Mouse (Mus musculus) embryonic facial prominence, embryonic 15.5 days (tissue): ENCODE data around the gene Nwd1. TPM values are rescaled to one million over a fixed set of nuclear protein-coding genes. Genes with fewer than 3 reads are reported as not detected.

Source experiments
- ATAC-seq: fragments of 200-750 bp; cut with Nextera tagmentation; 2 replicates; pipeline ENCODE4 v1.8.0; 2017; ENCODE audit warnings: low read depth, moderate TSS enrichment; ENCODE audit not compliant: insufficient number of reproducible peaks, low FRiP score, low TSS enrichment
- H3K27ac ChIP-seq: fragments of 300-500 bp; sonication (generic); replicated peaks from 2 replicates; pipeline ENCODE4 v1.5.1; 2015; ENCODE audit warnings: mild to moderate bottlenecking, inconsistent platforms
- H3K27me3 ChIP-seq: fragments of 300-500 bp; sonication (generic); 2 replicates; pipeline ENCODE4 v1.6.1; 2015; ENCODE audit warnings: inconsistent platforms
- H3K36me3 ChIP-seq: fragments of 300-500 bp; sonication (generic); 2 replicates; pipeline ENCODE4 v1.6.1; 2015; ENCODE audit warnings: mild to moderate bottlenecking, inconsistent platforms
- H3K4me1 ChIP-seq: fragments of 300-500 bp; sonication (generic); 2 replicates; pipeline ENCODE4 v1.6.1; 2015; ENCODE audit warnings: inconsistent platforms
- H3K4me2 ChIP-seq: fragments of 300-500 bp; sonication (generic); replicated peaks from 2 replicates; pipeline ENCODE4 v1.6.1; 2015; ENCODE audit warnings: mild to moderate bottlenecking, inconsistent platforms
- H3K4me3 ChIP-seq: fragments of 300-500 bp; sonication (generic); replicated peaks from 2 replicates; pipeline ENCODE4 v1.5.1; 2015; ENCODE audit warnings: mild to moderate bottlenecking, inconsistent platforms
- H3K9ac ChIP-seq: fragments of 300-500 bp; sonication (generic); 2 replicates; pipeline ENCODE4 v1.6.1; 2015; ENCODE audit warnings: inconsistent platforms
- H3K9me3 ChIP-seq: fragments of 300-500 bp; sonication (generic); replicated peaks from 2 replicates; pipeline ENCODE4 v1.6.1; 2016; ENCODE audit warnings: inconsistent platforms
- WGBS: fragments of 180-500 bp; shearing (Covaris S2); methylation state at CpG from one replicate; pipeline ENCODE4 v1.1.7; 2015; 5-methylcytosine and 5-hydroxymethylcytosine counted together
- polyA plus RNA-seq: library from polyadenylated mRNA; unstranded; fragments of >200 nt; fragmentation: Nextera tagmentation; extraction: Ambion mirVana; gene quantifications from 2 replicates; pipeline ENCODE4 v1.2.1, GENCODE M21; 2015

The Nwd1 gene
- polyA plus RNA-seq, result 0.27 and 0.28 TPM in 2 replicates

GRCm38 (mm10) chr8:72646060-72646767 lies at the start of gene Nwd1:
TSS of gene Nwd1 (plus strand) at chr8:72646711.
- Histone ChIP-seq H3K27ac (0 out of 2 replicates have a peak within 1 kb of the TSS, but pooled peaks have one; percentile 44), H3K4me2 (no peak within 1 kb of the TSS; the same call in 1 of the 2 replicates), H3K4me3 (no peak within 1 kb of the TSS), H3K36me3 (no peaks in the 10 kb centered on the region), H3K9ac (no peak within 1 kb of the TSS), H3K9me3 (no peaks in the 10 kb centered on the region), H3K27me3 (no peaks in the 10 kb centered on the region), H3K4me1 (peaks cover 10% of the 10 kb centered on the region)
- 31% methylated on average over 11 of the region's 11 CpGs for WGBS
- ATAC-seq, result peak; percentile 86

- no peaks in the 10 kb centered on the region for H3K9me3 ChIP-seq
- no peaks in the 10 kb centered on the region for H3K27me3 ChIP-seq
- H3K4me3 ChIP-seq, result no peak overlapping the region
- no peak overlapping the region for H3K4me2 ChIP-seq
- WGBS, result 88% methylated on average over 1 of the region's 1 CpGs
- no peaks in the 10 kb centered on the region for H3K36me3 ChIP-seq
- ATAC-seq, result peak; percentile 78
- H3K9ac ChIP-seq, result no peak overlapping the region
- H3K4me1 ChIP-seq, result peaks cover 10% of the 10 kb centered on the region
- H3K27ac ChIP-seq, result no peak overlapping the region
Observed at GRCm38 (mm10) chr8:72642885-72643284, 3.6 kb upstream of the Nwd1 start.

- Histone ChIP-seq H3K4me1 (peaks cover 10% of the 10 kb centered on the region), H3K9me3 (no peaks in the 10 kb centered on the region), H3K4me3 (no peak overlapping the region), H3K9ac (no peak overlapping the region), H3K4me2 (no peak overlapping the region), H3K36me3 (no peaks in the 10 kb centered on the region), H3K27me3 (no peaks in the 10 kb centered on the region), H3K27ac (no peak overlapping the region)
- WGBS, result 63% methylated on average over 4 of the region's 4 CpGs
- ATAC-seq, result no peak
Observed at GRCm38 (mm10) chr8:72644601-72645000, 1.9 kb upstream of the Nwd1 start.

- no peak overlapping the region for H3K4me3 ChIP-seq
- no peaks in the 10 kb centered on the region for H3K36me3 ChIP-seq
- H3K9ac ChIP-seq, result no peak overlapping the region
- 73% methylated on average over 5 of the region's 5 CpGs for WGBS
- no peaks in the 10 kb centered on the region for H3K9me3 ChIP-seq
- H3K4me1 ChIP-seq, result peaks cover 10% of the 10 kb centered on the region
- 0 out of 2 replicates have a peak, but pooled peaks have one; percentile 1 for ATAC-seq
- no peaks in the 10 kb centered on the region for H3K27me3 ChIP-seq
- H3K27ac ChIP-seq, result 0 out of 2 replicates have a peak overlapping the region, but pooled peaks have one; percentile 44
- H3K4me2 ChIP-seq, result no peak overlapping the region; the same call in 1 of the 2 replicates
Observed at GRCm38 (mm10) chr8:72646768-72647143, 245 bp downstream of the Nwd1 start.

- no peak for ATAC-seq
- no peak overlapping the region for H3K27ac ChIP-seq
- H3K4me3 ChIP-seq, result no peak overlapping the region
- H3K9me3 ChIP-seq, result no peaks in the 10 kb centered on the region
- no peak overlapping the region for H3K4me2 ChIP-seq
- WGBS, result 93% methylated on average over 2 of the region's 2 CpGs
- no peaks in the 10 kb centered on the region for H3K27me3 ChIP-seq
- no peaks in the 10 kb centered on the region for H3K36me3 ChIP-seq
- peaks cover 16% of the 10 kb centered on the region for H3K4me1 ChIP-seq
- H3K9ac ChIP-seq, result no peak overlapping the region
Observed at GRCm38 (mm10) chr8:72650697-72651096, 4.2 kb downstream of the Nwd1 start.

- no peaks in the 10 kb centered on the region for H3K36me3 ChIP-seq
- H3K4me2 ChIP-seq, result 0 out of 2 replicates have a peak overlapping the region, but pooled peaks have one; percentile 6
- ATAC-seq, result no peak
- no peak overlapping the region for H3K4me3 ChIP-seq
- no peaks in the 10 kb centered on the region for H3K27me3 ChIP-seq
- H3K9me3 ChIP-seq, result no peaks in the 10 kb centered on the region
- H3K27ac ChIP-seq, result no peak overlapping the region
- 21% methylated on average over 13 of the region's 13 CpGs for WGBS
- H3K9ac ChIP-seq, result no peak overlapping the region
- H3K4me1 ChIP-seq, result peaks cover 6% of the 10 kb centered on the region
Observed at GRCm38 (mm10) chr8:72654565-72655521, 8.3 kb downstream of the Nwd1 start.

GRCm38 (mm10) chr8:72655522-72655912 lies 9.0 kb downstream of the Nwd1 start:
- ATAC-seq, result no peak
- Histone ChIP-seq H3K27ac (no peak overlapping the region), H3K9me3 (no peaks in the 10 kb centered on the region), H3K4me2 (no peak overlapping the region), H3K4me1 (peaks cover 6% of the 10 kb centered on the region), H3K36me3 (no peaks in the 10 kb centered on the region), H3K4me3 (no peak overlapping the region), H3K27me3 (no peaks in the 10 kb centered on the region), H3K9ac (no peak overlapping the region)
- WGBS, result 60% methylated on average over 3 of the region's 3 CpGs

- H3K36me3 ChIP-seq, result no peaks in the 10 kb centered on the region
- H3K27me3 ChIP-seq, result no peaks in the 10 kb centered on the region
- no peak overlapping the region for H3K4me2 ChIP-seq
- 80% methylated on average over 2 of the region's 2 CpGs for WGBS
- no peaks in the 10 kb centered on the region for H3K9me3 ChIP-seq
- ATAC-seq, result no peak
- H3K27ac ChIP-seq, result no peak overlapping the region
- no peak overlapping the region for H3K4me3 ChIP-seq
- H3K9ac ChIP-seq, result no peak overlapping the region
- peaks cover 5% of the 10 kb centered on the region for H3K4me1 ChIP-seq
Observed at GRCm38 (mm10) chr8:72659967-72660366, 13.5 kb downstream of the Nwd1 start.

- Histone ChIP-seq H3K4me3 (no peak overlapping the region), H3K4me2 (no peak overlapping the region), H3K36me3 (no peaks in the 10 kb centered on the region), H3K9me3 (no peaks in the 10 kb centered on the region), H3K9ac (no peak overlapping the region), H3K27ac (no peak overlapping the region), H3K27me3 (no peaks in the 10 kb centered on the region), H3K4me1 (no peaks in the 10 kb centered on the region)
- WGBS, result 63% methylated on average over 3 of the region's 3 CpGs
- ATAC-seq, result no peak
Observed at GRCm38 (mm10) chr8:72664107-72664652, 17.7 kb downstream of the Nwd1 start.

GRCm38 (mm10) chr8:72664757-72665156 lies 18.2 kb downstream of the Nwd1 start:
- Histone ChIP-seq H3K9ac (no peak overlapping the region), H3K9me3 (no peaks in the 10 kb centered on the region), H3K4me3 (no peak overlapping the region), H3K27me3 (no peaks in the 10 kb centered on the region), H3K4me2 (no peak overlapping the region), H3K36me3 (no peaks in the 10 kb centered on the region), H3K4me1 (no peaks in the 10 kb centered on the region), H3K27ac (no peak overlapping the region)
- WGBS, result 78% methylated on average over 5 of the region's 5 CpGs
- ATAC-seq, result no peak

GRCm38 (mm10) chr8:72665405-72665804 lies 18.9 kb downstream of the Nwd1 start:
- H3K27ac ChIP-seq, result no peak overlapping the region
- H3K27me3 ChIP-seq, result no peaks in the 10 kb centered on the region
- 53% methylated on average over 5 of the region's 5 CpGs for WGBS
- no peak overlapping the region for H3K4me3 ChIP-seq
- no peak overlapping the region for H3K4me2 ChIP-seq
- H3K4me1 ChIP-seq, result no peaks in the 10 kb centered on the region
- H3K9ac ChIP-seq, result no peak overlapping the region
- no peak for ATAC-seq
- no peaks in the 10 kb centered on the region for H3K36me3 ChIP-seq
- no peaks in the 10 kb centered on the region for H3K9me3 ChIP-seq
